Mouse (Mus musculus): ENCODE data around the gene Cox19. TPM values are rescaled to one million over a fixed set of nuclear protein-coding genes. Genes with fewer than 3 reads are reported as not detected.
"Not testable (repeated sequence)": the region's sequence is repeated elsewhere in the genome, so short reads cannot be mapped to it uniquely, and the experiment has no call there.

Gene Cox19
- polyA plus RNA-seq, 1 experiment from 2014 or later, result 116 TPM

GRCm38 (mm10) chr5:139337826-139338370 lies 13.3 kb downstream of the Cox19 start:
- no peak overlapping the region for H3K4me2 ChIP-seq (ENCODE audit: low read length)
- ATAC-seq (replicated peaks; ENCODE audit: low FRiP score, low read depth) (no peak), DNase-seq (ENCODE audit: low spot score) (no peak)
- H3K4me1 ChIP-seq (replicated peaks; ENCODE audit: insufficient read depth, low read length), result 0 out of 2 replicates have a peak, but pooled peaks cover 4% of the 10 kb centered on the region
- 53% methylated on average over 13 of the region's 13 CpGs for WGBS
- H3K9ac ChIP-seq (ENCODE audit: low read depth, low read length), result no peak overlapping the region
- H3K4me3 ChIP-seq (replicated peaks; ENCODE audit: low read depth, low read length), result no peak overlapping the region
- H3K9me3 ChIP-seq (replicated peaks; ENCODE audit: low read length), result no peaks in the 10 kb centered on the region
- H3K36me3 ChIP-seq (ENCODE audit: insufficient read depth, low read length), result peaks cover 44% of the 10 kb centered on the region
- no peak overlapping the region for H3K27ac ChIP-seq
- no peaks in the 10 kb centered on the region for H3K27me3 ChIP-seq (ENCODE audit: insufficient read depth, low read length)
- TF ChIP-seq CTCF (IDR thresholded peaks at IDR 0.05; ENCODE audit: low read depth), result no peak

- TF ChIP-seq CTCF (IDR thresholded peaks at IDR 0.05; ENCODE audit: low read depth), result no peak
- WGBS, result 88% methylated on average over 4 of the region's 4 CpGs
- Histone ChIP-seq H3K9me3 (replicated peaks; ENCODE audit: low read length) (no peaks in the 10 kb centered on the region), H3K27ac (no peak overlapping the region), H3K9ac (ENCODE audit: low read depth, low read length) (no peak overlapping the region), H3K4me2 (ENCODE audit: low read length) (no peak overlapping the region), H3K36me3 (ENCODE audit: insufficient read depth, low read length) (peaks cover 31% of the 10 kb centered on the region), H3K4me3 (replicated peaks; ENCODE audit: low read depth, low read length) (no peak overlapping the region), H3K4me1 (replicated peaks; ENCODE audit: insufficient read depth, low read length) (0 out of 2 replicates have a peak, but pooled peaks cover 4% of the 10 kb centered on the region), H3K27me3 (ENCODE audit: insufficient read depth, low read length) (no peaks in the 10 kb centered on the region)
- DNase-seq (ENCODE audit: low spot score) (no peak), ATAC-seq (replicated peaks; ENCODE audit: low FRiP score, low read depth) (no peak)
Measured at GRCm38 (mm10) chr5:139335634-139336033, 15.6 kb downstream of the Cox19 start.

GRCm38 (mm10) chr5:139334394-139334793 lies 16.8 kb downstream of the Cox19 start:
- not testable (repeated sequence) for H3K27me3 ChIP-seq (ENCODE audit: insufficient read depth, low read length); H3K4me3 ChIP-seq (replicated peaks; ENCODE audit: low read depth, low read length); H3K9ac ChIP-seq (ENCODE audit: low read depth, low read length); H3K27ac ChIP-seq; H3K4me1 ChIP-seq (replicated peaks; ENCODE audit: insufficient read depth, low read length); DNase-seq (ENCODE audit: low spot score); ATAC-seq (replicated peaks; ENCODE audit: low FRiP score, low read depth); H3K4me2 ChIP-seq (ENCODE audit: low read length); H3K9me3 ChIP-seq (replicated peaks; ENCODE audit: low read length)
- peak; percentile 37; the same call in 1 of the 2 replicates for TF ChIP-seq CTCF (IDR thresholded peaks at IDR 0.05; ENCODE audit: low read depth)
- 84% methylated on average over 10 of the region's 10 CpGs for WGBS
- H3K36me3 ChIP-seq (ENCODE audit: insufficient read depth, low read length), result peaks cover 21% of the 10 kb centered on the region

DNA sequence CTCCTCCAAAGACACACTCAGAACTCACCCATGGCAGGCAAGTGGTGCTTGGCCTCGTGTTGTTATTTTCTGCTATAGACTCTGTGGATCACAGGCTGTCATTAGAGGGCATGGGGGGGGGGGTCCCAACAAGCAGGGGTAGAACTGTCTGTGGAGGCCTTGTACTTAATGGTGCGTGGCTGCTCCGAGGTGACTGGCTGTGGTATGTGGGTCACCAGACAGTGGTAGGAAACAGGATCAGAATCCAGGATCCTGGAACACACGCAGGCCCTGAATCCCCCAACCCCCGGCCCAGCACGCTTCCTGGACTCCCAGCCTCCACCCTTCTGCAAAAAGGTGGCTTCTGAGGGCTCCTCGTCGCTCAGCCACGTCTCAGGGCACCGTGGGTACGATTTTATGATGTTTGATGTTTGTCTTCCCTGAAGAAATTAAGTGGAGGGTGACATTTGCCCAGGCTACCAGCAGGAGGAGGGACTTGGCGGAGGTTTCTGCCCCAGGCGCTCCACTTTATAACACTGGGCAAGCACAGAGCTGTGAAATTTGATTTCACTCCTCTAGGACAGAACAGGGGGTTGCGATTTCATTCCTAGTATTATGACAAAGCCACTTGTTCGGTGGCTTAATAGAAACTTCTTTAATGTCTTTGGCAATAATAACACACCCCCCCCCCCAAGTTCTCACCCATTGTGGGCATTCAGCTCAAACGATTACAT lies 17.8 kb downstream of the Cox19 start:
- no peak overlapping the region for H3K4me3 ChIP-seq (replicated peaks; ENCODE audit: low read depth, low read length)
- peak; percentile 45 for TF ChIP-seq CTCF (IDR thresholded peaks at IDR 0.05; ENCODE audit: low read depth)
- 35% methylated on average over 16 of the region's 16 CpGs for WGBS
- ATAC-seq (replicated peaks; ENCODE audit: low FRiP score, low read depth), result no peak
- H3K36me3 ChIP-seq (ENCODE audit: insufficient read depth, low read length), result peaks cover 19% of the 10 kb centered on the region; the same call in 1 of the 2 replicates
- H3K27ac ChIP-seq, result no peak overlapping the region
- H3K27me3 ChIP-seq (ENCODE audit: insufficient read depth, low read length), result no peaks in the 10 kb centered on the region
- no peak overlapping the region for H3K9ac ChIP-seq (ENCODE audit: low read depth, low read length)
- H3K4me2 ChIP-seq (ENCODE audit: low read length), result no peak overlapping the region
- H3K4me1 ChIP-seq (replicated peaks; ENCODE audit: insufficient read depth, low read length), result 0 out of 2 replicates have a peak, but pooled peaks cover 4% of the 10 kb centered on the region
- H3K9me3 ChIP-seq (replicated peaks; ENCODE audit: low read length), result no peaks in the 10 kb centered on the region
- DNase-seq (ENCODE audit: low spot score), result peak; percentile 48

- WGBS, result 71% methylated on average over 8 of the region's 8 CpGs
- Histone ChIP-seq H3K9ac (ENCODE audit: low read depth, low read length) (no peak overlapping the region), H3K27me3 (ENCODE audit: insufficient read depth, low read length) (no peaks in the 10 kb centered on the region), H3K4me2 (ENCODE audit: low read length) (no peak overlapping the region), H3K4me3 (replicated peaks; ENCODE audit: low read depth, low read length) (no peak overlapping the region), H3K36me3 (ENCODE audit: insufficient read depth, low read length) (peaks cover 12% of the 10 kb centered on the region; the same call in 1 of the 2 replicates), H3K9me3 (replicated peaks; ENCODE audit: low read length) (no peaks in the 10 kb centered on the region), H3K27ac (no peak overlapping the region; the same call in 1 of the 2 replicates), H3K4me1 (replicated peaks; ENCODE audit: insufficient read depth, low read length) (0 out of 2 replicates have a peak, but pooled peaks cover 4% of the 10 kb centered on the region)
- no peak for ATAC-seq (replicated peaks; ENCODE audit: low FRiP score, low read depth)
- DNase-seq (ENCODE audit: low spot score), result no peak
- no peak for TF ChIP-seq CTCF (IDR thresholded peaks at IDR 0.05; ENCODE audit: low read depth)
Measured at GRCm38 (mm10) chr5:139332590-139333272, 18.5 kb downstream of the Cox19 start.

DNA sequence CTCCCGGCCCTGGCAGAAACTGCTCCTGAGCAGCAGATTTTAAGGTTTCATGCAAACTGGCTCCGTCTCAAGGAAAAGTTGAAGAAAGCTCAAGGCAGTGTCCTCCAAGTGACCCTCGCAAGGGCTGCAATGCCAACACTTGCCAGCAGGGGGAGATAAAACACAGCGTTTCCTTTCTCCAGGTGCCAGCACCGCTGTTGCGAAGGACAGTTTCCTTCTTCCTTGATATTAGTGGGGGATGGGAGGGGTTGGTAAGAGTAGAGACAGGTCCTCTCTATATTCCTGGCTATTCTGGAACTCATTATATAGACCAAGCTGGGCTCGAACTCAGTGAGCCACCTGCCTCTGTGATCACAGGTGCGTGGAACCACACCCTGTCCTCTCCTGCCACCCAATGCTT lies 19.5 kb downstream of the Cox19 start:
- no peaks in the 10 kb centered on the region for H3K9me3 ChIP-seq (replicated peaks; ENCODE audit: low read length)
- peak; percentile 99 for TF ChIP-seq CTCF (IDR thresholded peaks at IDR 0.05; ENCODE audit: low read depth)
- peaks cover 4% of the 10 kb centered on the region; the same call in 1 of the 2 replicates for H3K36me3 ChIP-seq (ENCODE audit: insufficient read depth, low read length)
- no peak overlapping the region for H3K4me2 ChIP-seq (ENCODE audit: low read length)
- H3K27me3 ChIP-seq (ENCODE audit: insufficient read depth, low read length), result no peaks in the 10 kb centered on the region
- DNase-seq (ENCODE audit: low spot score), result peak; percentile 77
- WGBS, result 16% methylated on average over 8 of the region's 8 CpGs
- H3K9ac ChIP-seq (ENCODE audit: low read depth, low read length), result no peak overlapping the region
- H3K4me1 ChIP-seq (replicated peaks; ENCODE audit: insufficient read depth, low read length), result 0 out of 2 replicates have a peak, but pooled peaks cover 4% of the 10 kb centered on the region
- H3K27ac ChIP-seq, result no peak overlapping the region
- H3K4me3 ChIP-seq (replicated peaks; ENCODE audit: low read depth, low read length), result no peak overlapping the region
- peak; percentile 23; the same call in 1 of the 2 replicates for ATAC-seq (replicated peaks; ENCODE audit: low FRiP score, low read depth)

Measured in kidney, postnatal 0 days (tissue).